Mouse (Mus musculus): ENCODE data around the gene Urgcp. TPM values are rescaled to one million over a fixed set of nuclear protein-coding genes. Genes with fewer than 3 reads are reported as not detected.
A peak's percentile ranks its signal among the peaks of the same experiment; 100 is the strongest.

The Urgcp gene
- polyA plus RNA-seq, 1 experiment, result 21.3 TPM

DNA sequence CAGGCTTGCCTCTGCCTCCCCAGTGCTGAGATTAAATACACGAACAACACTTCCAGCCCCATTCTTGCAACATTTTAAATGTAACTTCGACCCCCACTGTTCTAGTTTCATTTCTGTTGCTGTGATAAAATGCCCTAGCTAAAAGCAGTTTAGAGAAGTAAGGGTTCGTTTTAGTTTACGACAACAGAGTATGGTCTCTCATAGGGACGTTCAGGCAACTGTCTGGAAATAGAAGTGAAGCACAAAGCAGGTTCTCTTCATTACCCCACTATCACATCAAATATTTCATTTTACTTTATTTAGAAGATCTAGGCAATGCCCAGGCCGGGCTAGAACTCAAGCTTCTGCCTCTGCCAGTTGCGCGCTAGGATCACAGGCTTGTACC is 25.5 kb upstream of the Urgcp start:
- Histone ChIP-seq H3K4me2 (ENCODE audit: low read depth) (peak overlapping the region; percentile 99), H3ac (ENCODE audit: control insufficient read depth, insufficient read length) (peak overlapping the region; percentile 30), H3K4me3 (peak overlapping the region; percentile 97), H3K36me3 (ENCODE audit: control insufficient read depth, insufficient read depth) (no peaks in the 10 kb centered on the region), H3K27me3 (ENCODE audit: control insufficient read depth, insufficient read depth, insufficient read length) (no peaks in the 10 kb centered on the region), H3K79me2 (ENCODE audit: control insufficient read depth, insufficient read depth) (peaks cover 13% of the 10 kb centered on the region)
- TF ChIP-seq MYOD1 (IDR thresholded peaks at IDR 0.05; ENCODE audit: control insufficient read depth in 1 of 3, insufficient read length in 2 of 3, low read depth in 2 of 3), result no peak
- TF ChIP-seq MYOG (IDR thresholded peaks at IDR 0.05; ENCODE audit: control insufficient read depth in 1 of 3, insufficient read depth in 1 of 3, insufficient read length in 2 of 3, low read depth in 2 of 3), result no peak
- TF ChIP-seq TCF12 (IDR thresholded peaks at IDR 0.05; ENCODE audit: insufficient read depth, poor library complexity, severe bottlenecking), result no peak
- no peak for TF ChIP-seq CEBPB (IDR thresholded peaks at IDR 0.05; ENCODE audit: insufficient read depth, poor library complexity, severe bottlenecking)
- TF ChIP-seq E2F4 (IDR thresholded peaks at IDR 0.05; ENCODE audit: insufficient read depth), result no peak
- TF ChIP-seq REST (IDR thresholded peaks at IDR 0.05; ENCODE audit: insufficient read depth, insufficient read length), result no peak
- no peak for TF ChIP-seq MAX (IDR thresholded peaks at IDR 0.05; ENCODE audit: low read depth)
- no peak for TF ChIP-seq SRF (IDR thresholded peaks at IDR 0.05; ENCODE audit: control insufficient read depth, insufficient read length, low read depth)
- no peak for TF ChIP-seq POLR2AphosphoS2 (IDR thresholded peaks at IDR 0.05; ENCODE audit: insufficient read length, low read depth)
- no peak for TF ChIP-seq TCF3 (IDR thresholded peaks at IDR 0.05; ENCODE audit: insufficient read length, low read depth)

DNA sequence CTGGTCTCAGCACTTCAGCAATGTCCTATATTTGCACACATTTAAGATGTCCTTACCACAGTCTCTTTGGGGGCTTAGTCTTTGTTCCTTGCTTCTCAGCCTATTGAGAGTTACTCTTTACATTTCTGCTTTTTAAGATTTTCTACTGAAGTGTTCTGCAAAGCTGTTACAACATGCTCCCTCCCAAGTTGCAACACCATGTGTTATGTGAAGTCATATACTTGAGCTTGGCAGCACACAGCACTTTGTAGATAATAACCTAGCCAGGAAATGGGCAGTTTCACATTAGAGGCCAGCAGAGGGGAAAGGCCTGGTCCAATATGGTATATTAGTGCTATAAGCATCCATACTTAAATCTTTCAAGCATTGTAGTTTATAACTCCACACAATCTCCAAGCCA is 23.6 kb upstream of the Urgcp start:
- Histone ChIP-seq H3ac (ENCODE audit: control insufficient read depth, insufficient read length) (no peak overlapping the region), H3K4me2 (ENCODE audit: low read depth) (no peak overlapping the region), H3K27me3 (ENCODE audit: control insufficient read depth, insufficient read depth, insufficient read length) (no peaks in the 10 kb centered on the region), H3K4me3 (no peak overlapping the region), H3K36me3 (ENCODE audit: control insufficient read depth, insufficient read depth) (no peaks in the 10 kb centered on the region), H3K79me2 (ENCODE audit: control insufficient read depth, insufficient read depth) (peaks cover 13% of the 10 kb centered on the region)
- TF ChIP-seq USF1 (IDR thresholded peaks at IDR 0.05; ENCODE audit: low read depth) (no peak), MYOG (IDR thresholded peaks at IDR 0.05; ENCODE audit: control insufficient read depth in 1 of 3, insufficient read depth in 1 of 3, insufficient read length in 2 of 3, low read depth in 2 of 3) (no peak), CEBPB (IDR thresholded peaks at IDR 0.05; ENCODE audit: insufficient read depth, poor library complexity, severe bottlenecking) (no peak), TCF12 (IDR thresholded peaks at IDR 0.05; ENCODE audit: insufficient read depth, poor library complexity, severe bottlenecking) (no peak), SRF (IDR thresholded peaks at IDR 0.05; ENCODE audit: control insufficient read depth, insufficient read length, low read depth) (no peak), REST (IDR thresholded peaks at IDR 0.05; ENCODE audit: insufficient read depth, insufficient read length) (no peak), E2F4 (IDR thresholded peaks at IDR 0.05; ENCODE audit: insufficient read depth) (no peak), POLR2AphosphoS2 (IDR thresholded peaks at IDR 0.05; ENCODE audit: insufficient read length, low read depth) (no peak), POLR2A (IDR thresholded peaks at IDR 0.05; ENCODE audit: insufficient read length, low read depth) (no peak), MYOD1 (IDR thresholded peaks at IDR 0.05; ENCODE audit: control insufficient read depth in 1 of 3, insufficient read length in 2 of 3, low read depth in 2 of 3) (no peak), TCF3 (IDR thresholded peaks at IDR 0.05; ENCODE audit: insufficient read length, low read depth) (no peak), MAX (IDR thresholded peaks at IDR 0.05; ENCODE audit: low read depth) (no peak)

DNA sequence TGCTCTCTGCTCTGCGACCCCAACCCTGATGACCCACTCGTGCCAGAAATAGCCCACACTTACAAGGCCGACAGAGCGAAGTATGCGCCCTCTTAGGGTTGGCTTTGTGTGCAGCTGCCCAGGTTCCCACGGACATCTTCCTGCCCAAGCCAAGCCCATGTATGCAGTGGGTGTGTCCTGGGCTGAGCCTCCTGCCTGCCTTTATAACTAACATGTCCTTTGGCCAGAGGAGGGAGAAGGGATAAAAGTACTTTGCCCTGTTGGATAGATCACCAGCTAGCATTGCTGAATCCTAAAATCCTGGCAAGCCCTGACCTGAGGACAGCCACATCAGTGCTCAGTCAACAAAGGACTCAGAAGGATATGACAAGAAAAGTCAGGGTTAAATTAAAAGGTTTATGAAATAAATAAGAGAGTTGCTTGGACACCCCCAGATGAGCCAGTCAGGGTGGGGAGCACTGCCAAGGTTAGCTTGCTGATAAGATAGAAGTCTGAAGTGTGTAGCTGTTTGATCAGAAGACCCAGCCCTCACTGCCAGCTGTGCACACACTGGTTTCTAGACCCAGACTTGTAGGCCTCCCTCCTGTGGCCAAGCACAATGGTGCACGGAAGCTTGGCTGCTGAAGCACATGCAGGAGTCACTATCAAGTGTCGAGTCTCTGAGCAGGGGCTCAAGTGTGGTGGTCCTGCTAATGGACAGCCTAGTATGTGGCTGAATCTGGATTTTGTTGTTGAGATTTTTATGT is 20.2 kb upstream of the Urgcp start:
- TF ChIP-seq MAX (IDR thresholded peaks at IDR 0.05; ENCODE audit: low read depth) (no peak), POLR2A (IDR thresholded peaks at IDR 0.05; ENCODE audit: insufficient read length, low read depth) (no peak), MYOD1 (IDR thresholded peaks at IDR 0.05; ENCODE audit: control insufficient read depth in 1 of 3, insufficient read length in 2 of 3, low read depth in 2 of 3) (no peak), SRF (IDR thresholded peaks at IDR 0.05; ENCODE audit: control insufficient read depth, insufficient read length, low read depth) (no peak), CEBPB (IDR thresholded peaks at IDR 0.05; ENCODE audit: insufficient read depth, poor library complexity, severe bottlenecking) (no peak)
- H3K27me3 ChIP-seq (ENCODE audit: control insufficient read depth, insufficient read depth, insufficient read length), result no peaks in the 10 kb centered on the region
- H3K4me2 ChIP-seq (ENCODE audit: low read depth), result no peak overlapping the region
- H3K4me3 ChIP-seq, result no peak overlapping the region
- no peaks in the 10 kb centered on the region for H3K79me2 ChIP-seq (ENCODE audit: control insufficient read depth, insufficient read depth)
- H3ac ChIP-seq (ENCODE audit: control insufficient read depth, insufficient read length), result no peak overlapping the region
- H3K36me3 ChIP-seq (ENCODE audit: control insufficient read depth, insufficient read depth), result no peaks in the 10 kb centered on the region

DNA sequence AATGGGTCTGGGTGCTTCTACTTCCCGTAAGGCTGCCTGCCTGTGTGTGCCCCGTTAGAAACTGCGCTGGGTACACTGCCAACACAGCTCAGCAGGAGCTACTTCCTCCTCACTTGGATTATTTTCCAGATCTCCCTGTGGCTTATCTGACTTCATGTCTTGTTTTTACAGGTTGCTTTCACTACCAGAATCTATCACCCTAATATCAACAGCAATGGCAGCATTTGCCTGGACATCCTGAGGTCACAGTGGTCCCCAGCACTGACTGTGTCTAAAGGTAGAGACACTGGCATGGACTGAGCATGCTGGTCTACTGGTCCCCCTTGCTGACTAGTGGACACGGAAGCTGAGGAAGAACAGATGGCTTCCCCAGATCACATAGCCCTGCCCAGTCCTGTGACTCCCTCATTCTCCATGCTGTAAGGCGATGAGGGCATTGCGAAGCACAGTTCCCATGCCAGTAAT is 17.9 kb upstream of the Urgcp start:
- no peaks in the 10 kb centered on the region for H3K79me2 ChIP-seq (ENCODE audit: control insufficient read depth, insufficient read depth)
- no peaks in the 10 kb centered on the region for H3K36me3 ChIP-seq (ENCODE audit: control insufficient read depth, insufficient read depth)
- no peak overlapping the region for H3K4me3 ChIP-seq
- H3K4me2 ChIP-seq (ENCODE audit: low read depth), result no peak overlapping the region
- TF ChIP-seq MAX (IDR thresholded peaks at IDR 0.05; ENCODE audit: low read depth) (no peak), CEBPB (IDR thresholded peaks at IDR 0.05; ENCODE audit: insufficient read depth, poor library complexity, severe bottlenecking) (no peak), REST (IDR thresholded peaks at IDR 0.05; ENCODE audit: insufficient read depth, insufficient read length) (no peak), POLR2AphosphoS2 (IDR thresholded peaks at IDR 0.05; ENCODE audit: insufficient read length, low read depth) (no peak), E2F4 (IDR thresholded peaks at IDR 0.05; ENCODE audit: insufficient read depth) (no peak), POLR2A (IDR thresholded peaks at IDR 0.05; ENCODE audit: insufficient read length, low read depth) (no peak), TCF12 (IDR thresholded peaks at IDR 0.05; ENCODE audit: insufficient read depth, poor library complexity, severe bottlenecking) (no peak), SRF (IDR thresholded peaks at IDR 0.05; ENCODE audit: control insufficient read depth, insufficient read length, low read depth) (no peak), TCF3 (IDR thresholded peaks at IDR 0.05; ENCODE audit: insufficient read length, low read depth) (no peak), MYOG (IDR thresholded peaks at IDR 0.05; ENCODE audit: control insufficient read depth in 1 of 3, insufficient read depth in 1 of 3, insufficient read length in 2 of 3, low read depth in 2 of 3) (no peak), USF1 (IDR thresholded peaks at IDR 0.05; ENCODE audit: low read depth) (no peak), MYOD1 (IDR thresholded peaks at IDR 0.05; ENCODE audit: control insufficient read depth in 1 of 3, insufficient read length in 2 of 3, low read depth in 2 of 3) (no peak)
- no peak overlapping the region for H3ac ChIP-seq (ENCODE audit: control insufficient read depth, insufficient read length)
- H3K27me3 ChIP-seq (ENCODE audit: control insufficient read depth, insufficient read depth, insufficient read length), result no peaks in the 10 kb centered on the region
